In the genomic region with DNA sequence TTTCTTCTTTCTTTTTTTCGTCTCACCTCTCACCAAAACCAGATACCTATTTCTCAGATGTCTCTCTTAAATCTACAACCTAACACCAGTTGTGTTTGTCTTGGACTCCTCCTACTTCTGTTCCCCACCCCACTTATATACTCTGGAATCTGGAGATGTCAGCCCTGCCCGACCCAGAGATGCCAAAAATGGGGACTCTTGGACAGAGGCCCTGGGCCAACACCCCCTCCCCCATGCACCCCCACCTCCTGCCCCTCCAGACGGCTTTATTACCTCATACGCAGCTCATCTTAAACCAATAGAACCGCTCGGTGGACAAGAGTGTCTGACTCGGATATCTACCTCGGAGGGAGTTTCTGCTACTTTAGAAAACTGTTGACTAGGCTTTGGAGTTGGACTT, we compare ENCODE assay signal across 19 mouse cellular contexts. TPM values are rescaled to one million over a fixed set of nuclear protein-coding genes. Genes with fewer than 3 reads are reported as not detected.
DNase-seq lines count a peak whose midpoint lies in the region; ATAC-seq lines count a peak whose summit lies in the region.
"Had no signal": no experiment of that assay in that cellular context is flagged by ENCODE, and none has a peak within 500 bp of the region (broad histone marks: within the 10 kb centered on the region; RNA-seq: fewer than 3 reads in every experiment).

No protein-coding gene starts in this region.

- H3K4me1 ChIP-seq in kidney, embryonic 15.5 days: peaks cover 79% of the 10 kb centered on the region
- peaks cover 50% of the 10 kb centered on the region for H3K4me1 ChIP-seq in lung, embryonic 16.5 days (replicated peaks; ENCODE audit: control insufficient read depth, insufficient read depth, low read length)

- no peaks in the 10 kb centered on the region for H3K9me3 ChIP-seq in kidney, embryonic 15.5 days (replicated peaks)
- H3K9me3 ChIP-seq in lung, embryonic 16.5 days (ENCODE audit: control insufficient read depth, low read length): no peaks in the 10 kb centered on the region
- H3K9me3 ChIP-seq: G1E; hindbrain, embryonic 15.5 days had no signal

- no peak overlapping the region for H3K9ac ChIP-seq in kidney, embryonic 15.5 days
- no peak overlapping the region for H3K9ac ChIP-seq in lung, embryonic 16.5 days (ENCODE audit: low read length)
- H3K9ac ChIP-seq: hindbrain, embryonic 15.5 days had no signal

- DNase-seq in adrenal gland, postnatal 10 days: peak; percentile 2
- no peak for DNase-seq in adrenal gland, adult (ENCODE audit: inconsistent age in 2 of 2, low spot score in 1 of 2)
- no peak for DNase-seq in kidney, postnatal 36 days
- no peak for DNase-seq in lung, postnatal 10 days
- DNase-seq in gastrocnemius, postnatal 4 days (ENCODE audit: low spot score in 2 of 2): no peak
- DNase-seq: adrenal gland, postnatal 14 days; B cell, adult 2 months; cerebellum, postnatal 36 days; gastrocnemius, postnatal 10 days; heart, adult 2 months; heart, postnatal 36 days had no signal

- peaks cover 44% of the 10 kb centered on the region for H3K36me3 ChIP-seq in kidney, embryonic 15.5 days
- peaks cover 26% of the 10 kb centered on the region for H3K36me3 ChIP-seq in lung, embryonic 16.5 days (ENCODE audit: control insufficient read depth, insufficient read depth, low read length)

- WGBS in kidney, embryonic 15.5 days: 42% methylated on average over 8 of the region's 8 CpGs
- 38% methylated on average over 8 of the region's 8 CpGs for WGBS in lung, embryonic 16.5 days

- no peak overlapping the region; the same call in 1 of the 2 replicates for H3K4me3 ChIP-seq in kidney, embryonic 15.5 days (replicated peaks)
- H3K4me3 ChIP-seq in lung, embryonic 16.5 days (ENCODE audit: low read length): no peak overlapping the region
- H3K4me3 ChIP-seq: erythroblast, embryonic 14.5 days; heart, adult 2 months; hindbrain, embryonic 15.5 days had no signal

- H3K4me2 ChIP-seq in kidney, embryonic 15.5 days: peak overlapping the region; percentile 72
- H3K4me2 ChIP-seq in lung, embryonic 16.5 days (ENCODE audit: low read depth, low read length): no peak overlapping the region; the same call in 1 of the 2 replicates
- H3K4me2 ChIP-seq: heart, embryonic 11.5 days; hindbrain, embryonic 15.5 days had no signal

- no peak for ATAC-seq in kidney, embryonic 15.5 days (replicated peaks; ENCODE audit: low FRiP score)
- no peak for ATAC-seq in lung, embryonic 16.5 days (ENCODE audit: low read depth)
- ATAC-seq: CD4-positive, CD25-positive, alpha-beta regulatory T cell, adult 4 months; forebrain, embryonic 16.5 days had no signal

- no peaks in the 10 kb centered on the region for H3K27me3 ChIP-seq in kidney, embryonic 15.5 days
- no peaks in the 10 kb centered on the region for H3K27me3 ChIP-seq in lung, embryonic 16.5 days (ENCODE audit: control insufficient read depth, insufficient read depth, low read depth, low read length)
- H3K27me3 ChIP-seq: hindbrain, embryonic 15.5 days had no signal

- 0 out of 2 replicates have a peak overlapping the region, but pooled peaks have one; percentile 37 for H3K27ac ChIP-seq in kidney, embryonic 15.5 days
- H3K27ac ChIP-seq in lung, embryonic 16.5 days (ENCODE audit: low read length): peak overlapping the region; percentile 35; the same call in 1 of the 2 replicates
- H3K27ac ChIP-seq: heart, adult 2 months; hindbrain, embryonic 15.5 days had no signal

RNA-seq across cellular contexts. Expression of gene Ager, which starts 1.6 kb away (rescaled TPM):
- total RNA-seq in adrenal gland, postnatal 10 days (2021): 1 to 10 TPM; 2.0 to 4.3 TPM
- polyA plus RNA-seq in kidney, embryonic 15.5 days (2015; fragmentation: Nextera tagmentation; extraction: Ambion mirVana): 6.5 and 7.5 TPM in 2 replicates
- 379 and 478 TPM in 2 replicates for polyA plus RNA-seq in lung, embryonic 16.5 days (2015; fragmentation: Nextera tagmentation; extraction: Ambion mirVana)
- 1 to 10 TPM; 2.0 to 3.0 TPM for total RNA-seq in gastrocnemius, postnatal 4 days (2021)

RNA-seq across cellular contexts. Expression of gene Pbx2, which starts 5.0 kb away (rescaled TPM):
- total RNA-seq in adrenal gland, postnatal 10 days (2021): 10 to 100 TPM; 39.0 to 52.4 TPM
- polyA plus RNA-seq in kidney, embryonic 15.5 days (2015; fragmentation: Nextera tagmentation; extraction: Ambion mirVana): 14.9 and 16.7 TPM in 2 replicates
- polyA plus RNA-seq in lung, embryonic 16.5 days (2015; fragmentation: Nextera tagmentation; extraction: Ambion mirVana): 8.5 and 11.4 TPM in 2 replicates
- total RNA-seq in gastrocnemius, postnatal 4 days (2021): 10 to 100 TPM; 48.7 to 53.5 TPM

RNA-seq across cellular contexts. Expression of gene Gpsm3, which starts 6.5 kb away (rescaled TPM):
- total RNA-seq in adrenal gland, postnatal 10 days (2021): 10 to 100 TPM; 11.0 to 12.1 TPM
- 20.8 and 22.6 TPM in 2 replicates for polyA plus RNA-seq in kidney, embryonic 15.5 days (2015; fragmentation: Nextera tagmentation; extraction: Ambion mirVana)
- polyA plus RNA-seq in lung, embryonic 16.5 days (2015; fragmentation: Nextera tagmentation; extraction: Ambion mirVana): 15.4 and 18.3 TPM in 2 replicates
- total RNA-seq in gastrocnemius, postnatal 4 days (2021): 1 to 10 TPM; 4.6 to 5.3 TPM

RNA-seq across cellular contexts. Expression of gene Rnf5, which starts 7.4 kb away (rescaled TPM):
- 10 to 100 TPM; 70.4 to 71.5 TPM for total RNA-seq in adrenal gland, postnatal 10 days (2021)
- 166 and 168 TPM in 2 replicates for polyA plus RNA-seq in kidney, embryonic 15.5 days (2015; fragmentation: Nextera tagmentation; extraction: Ambion mirVana)
- polyA plus RNA-seq in lung, embryonic 16.5 days (2015; fragmentation: Nextera tagmentation; extraction: Ambion mirVana): 128 and 129 TPM in 2 replicates
- total RNA-seq in gastrocnemius, postnatal 4 days (2021): 10 to 100 TPM; 23.8 to 24.1 TPM

RNA-seq across cellular contexts. Expression of gene Agpat1, which starts 8.0 kb away (rescaled TPM):
- total RNA-seq in adrenal gland, postnatal 10 days (2021): 10 to 100 TPM; 92.7 TPM
- polyA plus RNA-seq in kidney, embryonic 15.5 days (2015; fragmentation: Nextera tagmentation; extraction: Ambion mirVana): 60.8 and 72.2 TPM in 2 replicates
- 52.1 and 56.0 TPM in 2 replicates for polyA plus RNA-seq in lung, embryonic 16.5 days (2015; fragmentation: Nextera tagmentation; extraction: Ambion mirVana)
- total RNA-seq in gastrocnemius, postnatal 4 days (2021): 10 to 100 TPM; 42.0 to 42.9 TPM
